Mouse (Mus musculus) midbrain, embryonic 11.5 days (tissue): ENCODE results near the gene Kiss1r. TPM values are rescaled to one million over a fixed set of nuclear protein-coding genes. Genes with fewer than 3 reads are reported as not detected.

Experiments used
- ATAC-seq: fragments of 200-750 bp; cut with Nextera tagmentation; 2 replicates; pipeline ENCODE4 v1.8.0; 2017; ENCODE audit warnings: moderate TSS enrichment, moderate library complexity; ENCODE audit not compliant: low FRiP score
- DNase-seq: peaks from one replicate; pipeline ENCODE4 v3.0.0; 2015; ENCODE audit warnings: low spot score; ENCODE audit errors: missing footprints
- H3K27ac ChIP-seq: fragments of 300-500 bp; sonication (generic); 2 replicates; pipeline ENCODE4 v1.5.1; 2014; ENCODE audit warnings: low read depth, low read length
- H3K27me3 ChIP-seq: fragments of 300-500 bp; sonication (generic); 2 replicates; pipeline ENCODE4 v1.6.1; 2014; ENCODE audit warnings: mild to moderate bottlenecking, low read length, moderate library complexity, mixed read lengths; ENCODE audit not compliant: control insufficient read depth, insufficient read depth
- H3K36me3 ChIP-seq: fragments of 300-500 bp; sonication (generic); 2 replicates; pipeline ENCODE4 v1.6.1; 2014; ENCODE audit warnings: mild to moderate bottlenecking, low read length, moderate library complexity, mixed read lengths; ENCODE audit not compliant: control insufficient read depth, insufficient read depth
- H3K4me1 ChIP-seq: fragments of 300-500 bp; sonication (generic); 2 replicates; pipeline ENCODE4 v1.6.1; 2014; ENCODE audit warnings: low read length; ENCODE audit not compliant: control insufficient read depth, insufficient read depth
- H3K4me2 ChIP-seq: fragments of 300-500 bp; sonication (generic); 2 replicates; pipeline ENCODE4 v1.6.1; 2014; ENCODE audit warnings: mild to moderate bottlenecking, moderate library complexity
- H3K4me3 ChIP-seq: fragments of 300-500 bp; sonication (generic); 2 replicates; pipeline ENCODE4 v1.5.1; 2014; ENCODE audit warnings: low read depth, low read length
- H3K9ac ChIP-seq: fragments of 300-500 bp; sonication (generic); 2 replicates; pipeline ENCODE4 v1.6.1; 2014; ENCODE audit warnings: low read length
- H3K9me3 ChIP-seq: fragments of 300-500 bp; sonication (generic); 2 replicates; pipeline ENCODE4 v1.6.1; 2016; ENCODE audit warnings: low read length; ENCODE audit not compliant: control insufficient read depth
- WGBS: fragments of 180-500 bp; shearing (Covaris S2); extraction: QIAGEN DNeasy Blood & Tissue Kit; methylation state at CpG from one replicate; pipeline ENCODE4 v1.1.7; 2014; 5-methylcytosine and 5-hydroxymethylcytosine counted together
- polyA plus RNA-seq: library from polyadenylated mRNA; unstranded; fragments of >200 nt; fragmentation: Nextera tagmentation; extraction: Ambion mirVana; gene quantifications from 2 replicates; pipeline ENCODE4 v1.2.1, GENCODE M21; 2014

Gene Kiss1r
- polyA plus RNA-seq, 1 experiment from 2014 or later, result 0.61 TPM

GRCm38 (mm10) chr10:79909092-79909922 lies 7.5 kb upstream of the Kiss1r start:
- peaks cover 13% of the 10 kb centered on the region for H3K4me1 ChIP-seq
- DNase-seq (peak; percentile 96), ATAC-seq (peak; percentile 22; the same call in 1 of the 2 replicates)
- H3K9me3 ChIP-seq, result no peaks in the 10 kb centered on the region
- 28% methylated on average over 14 of the region's 14 CpGs for WGBS
- peak overlapping the region; percentile 98; the same call in 1 of the 2 replicates for H3K9ac ChIP-seq
- H3K4me2 ChIP-seq, result peak overlapping the region; percentile 12; the same call in 1 of the 2 replicates
- peaks cover 13% of the 10 kb centered on the region; the same call in 1 of the 2 replicates for H3K36me3 ChIP-seq
- H3K27ac ChIP-seq, result peak overlapping the region; percentile 95
- peak overlapping the region; percentile 76; the same call in 1 of the 2 replicates for H3K4me3 ChIP-seq
- H3K27me3 ChIP-seq, result no peaks in the 10 kb centered on the region

GRCm38 (mm10) chr10:79910556-79910955 lies 6.2 kb upstream of the Kiss1r start, which contains the start of gene Gm26602:
Gene Gm26602, plus strand, starts transcription at chr10:79910856.
- Histone ChIP-seq H3K36me3 (0 out of 2 replicates have a peak, but pooled peaks cover 6% of the 10 kb centered on the region), H3K4me3 (no peak within 1 kb of the TSS), H3K4me1 (peaks cover 15% of the 10 kb centered on the region), H3K4me2 (no peak within 1 kb of the TSS), H3K27ac (no peak within 1 kb of the TSS), H3K27me3 (no peaks in the 10 kb centered on the region), H3K9me3 (no peaks in the 10 kb centered on the region), H3K9ac (no peak within 1 kb of the TSS)
- ATAC-seq, result no peak
- WGBS, result 94% methylated on average over 4 of the region's 4 CpGs
- DNase-seq, result no peak

GRCm38 (mm10) chr10:79912412-79912811 lies 4.4 kb upstream of the Kiss1r start:
- Histone ChIP-seq H3K27ac (no peak overlapping the region), H3K36me3 (no peaks in the 10 kb centered on the region), H3K9me3 (no peaks in the 10 kb centered on the region), H3K4me1 (peaks cover 21% of the 10 kb centered on the region), H3K4me3 (no peak overlapping the region), H3K27me3 (peaks cover 2% of the 10 kb centered on the region), H3K4me2 (no peak overlapping the region), H3K9ac (no peak overlapping the region)
- WGBS, result 65% methylated on average over 20 of the region's 20 CpGs
- no peak for ATAC-seq
- no peak for DNase-seq

GRCm38 (mm10) chr10:79914131-79914947 lies 2.4 kb upstream of the Kiss1r start:
- Histone ChIP-seq H3K4me2 (no peak overlapping the region), H3K36me3 (no peaks in the 10 kb centered on the region), H3K9ac (no peak overlapping the region), H3K4me3 (no peak overlapping the region), H3K27me3 (peaks cover 22% of the 10 kb centered on the region), H3K4me1 (peaks cover 15% of the 10 kb centered on the region), H3K9me3 (no peaks in the 10 kb centered on the region), H3K27ac (no peak overlapping the region)
- ATAC-seq (no peak), DNase-seq (no peak)
- 66% methylated on average over 11 of the region's 11 CpGs for WGBS

- no peaks in the 10 kb centered on the region for H3K36me3 ChIP-seq
- no peak overlapping the region for H3K4me3 ChIP-seq
- 73% methylated on average over 7 of the region's 7 CpGs for WGBS
- no peak overlapping the region for H3K4me2 ChIP-seq
- H3K4me1 ChIP-seq, result peaks cover 18% of the 10 kb centered on the region
- H3K27ac ChIP-seq, result no peak overlapping the region
- H3K9ac ChIP-seq, result no peak overlapping the region
- H3K27me3 ChIP-seq, result peaks cover 29% of the 10 kb centered on the region
- H3K9me3 ChIP-seq, result no peaks in the 10 kb centered on the region
- ATAC-seq (no peak), DNase-seq (no peak)
Observed at GRCm38 (mm10) chr10:79914948-79915596, 1.7 kb upstream of the Kiss1r start.

- no peaks in the 10 kb centered on the region for H3K36me3 ChIP-seq
- H3K4me1 ChIP-seq, result peaks cover 27% of the 10 kb centered on the region
- 0 out of 2 replicates have a peak overlapping the region, but pooled peaks have one; percentile 35 for H3K27ac ChIP-seq
- H3K27me3 ChIP-seq, result peaks cover 39% of the 10 kb centered on the region
- ATAC-seq (no peak), DNase-seq (no peak)
- peak overlapping the region; percentile 94 for H3K4me2 ChIP-seq
- H3K9ac ChIP-seq, result peak overlapping the region; percentile 92
- WGBS, result 6% methylated on average over 8 of the region's 8 CpGs
- peak overlapping the region; percentile 72 for H3K4me3 ChIP-seq
- no peaks in the 10 kb centered on the region for H3K9me3 ChIP-seq
Observed at GRCm38 (mm10) chr10:79916081-79916480, 690 bp upstream of the Kiss1r start.

- no peaks in the 10 kb centered on the region for H3K9me3 ChIP-seq
- peak overlapping the region; percentile 92; the same call in 1 of the 2 replicates for H3K9ac ChIP-seq
- H3K27me3 ChIP-seq, result peaks cover 54% of the 10 kb centered on the region
- ATAC-seq (no peak), DNase-seq (no peak)
- no peak overlapping the region for H3K27ac ChIP-seq
- peak overlapping the region; percentile 94 for H3K4me2 ChIP-seq
- H3K4me3 ChIP-seq, result peak overlapping the region; percentile 72
- whole genome bisulfite sequencing, result 64% methylated on average over 5 of the region's 5 CpGs
- H3K4me1 ChIP-seq, result peaks cover 33% of the 10 kb centered on the region
- no peaks in the 10 kb centered on the region for H3K36me3 ChIP-seq
Observed at GRCm38 (mm10) chr10:79917532-79918100, 845 bp downstream of the Kiss1r start.

- ATAC-seq (no peak), DNase-seq (peak; percentile 89)
- peaks cover 33% of the 10 kb centered on the region for H3K4me1 ChIP-seq
- peak overlapping the region; percentile 6; the same call in 1 of the 2 replicates for H3K4me2 ChIP-seq
- peaks cover 60% of the 10 kb centered on the region for H3K27me3 ChIP-seq
- no peak overlapping the region for H3K27ac ChIP-seq
- H3K36me3 ChIP-seq, result no peaks in the 10 kb centered on the region
- WGBS, result 4% methylated on average over 30 of the region's 35 CpGs
- no peak overlapping the region for H3K4me3 ChIP-seq
- H3K9me3 ChIP-seq, result no peaks in the 10 kb centered on the region
- no peak overlapping the region for H3K9ac ChIP-seq
Observed at GRCm38 (mm10) chr10:79918231-79919078, 1.7 kb downstream of the Kiss1r start.
